ENCODE assay signal across 24 mouse cellular contexts in genomic region chr11:89551441-89551840, GRCm38 (mm10).
"Had no signal": no experiment of that assay in that cellular context is flagged by ENCODE, and none has a peak within 500 bp of the region (broad histone marks: within the 10 kb centered on the region; RNA-seq: fewer than 3 reads in every experiment).

No protein-coding gene starts in this region.

- DNase-seq: gastrocnemius, adult 2 months; gastrocnemius, postnatal 10 days; gastrocnemius, postnatal 25 days; heart, postnatal 10 days; heart, postnatal 4 days; kidney, adult 11 months; kidney, adult 2 months; kidney, adult 9 months; kidney, postnatal 14 days; kidney, postnatal 36 days; layer of hippocampus, adult 9-11 months; layer of hippocampus, postnatal 36 days; liver; liver, embryonic 13.5 days had no signal

- H3K4me3 ChIP-seq: gastrocnemius, adult 2 months; heart, embryonic 10.5 days; heart, embryonic 12.5 days; hindbrain, embryonic 13.5 days; hindbrain, embryonic 15.5 days; kidney, embryonic 15.5 days; limb, embryonic 10.5 days; limb, embryonic 12.5 days; liver, embryonic 13.5 days; liver, embryonic 15.5 days had no signal

- H3K27ac ChIP-seq: gastrocnemius, adult 2 months; heart, embryonic 10.5 days; hindbrain, embryonic 13.5 days; hindbrain, embryonic 15.5 days; hindbrain, postnatal 0 days; kidney, embryonic 15.5 days; kidney, postnatal 0 days; limb, embryonic 10.5 days; limb, embryonic 12.5 days; liver, embryonic 13.5 days; liver, embryonic 15.5 days had no signal

- H3K27me3 ChIP-seq: heart, embryonic 12.5 days; hindbrain, embryonic 13.5 days; hindbrain, embryonic 15.5 days; kidney, embryonic 15.5 days; liver, embryonic 13.5 days; liver, embryonic 15.5 days had no signal

- H3K9me3 ChIP-seq: heart, embryonic 10.5 days; heart, embryonic 12.5 days; hindbrain, embryonic 13.5 days; hindbrain, embryonic 15.5 days; kidney, embryonic 15.5 days; limb, embryonic 10.5 days; limb, embryonic 12.5 days; liver, embryonic 13.5 days; liver, embryonic 15.5 days had no signal

- H3K4me1 ChIP-seq: heart, embryonic 10.5 days; heart, embryonic 12.5 days; hindbrain, embryonic 13.5 days; hindbrain, embryonic 15.5 days; kidney, embryonic 15.5 days; limb, embryonic 12.5 days; liver, embryonic 13.5 days; liver, embryonic 15.5 days had no signal

- H3K36me3 ChIP-seq: heart, embryonic 10.5 days; heart, embryonic 12.5 days; hindbrain, embryonic 13.5 days; hindbrain, embryonic 15.5 days; kidney, embryonic 15.5 days; limb, embryonic 10.5 days; limb, embryonic 12.5 days; liver, embryonic 13.5 days; liver, embryonic 15.5 days had no signal
